Mouse (Mus musculus): Measurements from ENCODE around the gene Bcl9l. TPM values are rescaled to one million over a fixed set of nuclear protein-coding genes. Genes with fewer than 3 reads are reported as not detected.

Gene Bcl9l
- polyA plus RNA-seq, 1 experiment from 2014 or later: 12.6 TPM

GRCm38 (mm10) chr9:44523686-44524085 is 41.1 kb downstream of the Bcl9l start:
- 83% methylated on average over 5 of the region's 5 CpGs for WGBS
- no peak overlapping the region for H3K9ac ChIP-seq (replicated peaks; ENCODE audit: low read length)

GRCm38 (mm10) chr9:44524235-44524826 is 41.7 kb downstream of the Bcl9l start:
- H3K27me3 ChIP-seq (ENCODE audit: control insufficient read depth, insufficient read depth, low read length): no peaks in the 10 kb centered on the region

More at GRCm38 (mm10) chr9:44523686-44524085, 41.1 kb downstream of the Bcl9l start:
- H3K9me3 ChIP-seq (ENCODE audit: control insufficient read depth, low read length): no peaks in the 10 kb centered on the region
- H3K4me1 ChIP-seq (ENCODE audit: control insufficient read depth, insufficient read depth, low read length): no peaks in the 10 kb centered on the region
- no peaks in the 10 kb centered on the region for H3K27me3 ChIP-seq (ENCODE audit: control insufficient read depth, insufficient read depth, low read length)
- H3K4me2 ChIP-seq (ENCODE audit: low read length): no peak overlapping the region
- no peak overlapping the region for H3K27ac ChIP-seq (replicated peaks; ENCODE audit: low read depth, low read length)
- no peak overlapping the region for H3K4me3 ChIP-seq (replicated peaks; ENCODE audit: low read depth, low read length)
- H3K36me3 ChIP-seq (ENCODE audit: control insufficient read depth, insufficient read depth, low read length): no peaks in the 10 kb centered on the region
- ATAC-seq (ENCODE audit: low FRiP score, low TSS enrichment): no peak
- no peak for DNase-seq

DNA sequence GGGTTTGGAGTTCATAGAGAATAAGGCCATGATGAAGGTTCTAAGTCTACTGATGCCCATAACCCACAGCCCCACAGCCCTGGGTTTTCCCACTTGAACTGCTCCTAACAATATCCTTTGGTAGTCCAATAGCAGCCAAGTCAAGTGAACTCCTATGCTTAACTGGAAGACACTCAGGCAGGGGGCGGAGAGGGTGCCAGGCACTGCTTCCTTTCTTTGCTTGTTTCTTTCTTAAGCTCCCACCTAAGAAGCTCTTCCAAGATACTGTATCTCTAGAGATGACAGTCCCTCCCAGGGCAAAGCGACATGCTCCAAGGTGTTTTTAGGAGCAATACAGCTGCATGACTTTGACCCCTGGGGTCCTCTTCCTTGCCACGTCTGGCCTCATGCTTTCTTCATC is 42.4 kb downstream of the Bcl9l start:
- no peak overlapping the region for H3K27ac ChIP-seq (replicated peaks; ENCODE audit: low read depth, low read length)
- H3K36me3 ChIP-seq (ENCODE audit: control insufficient read depth, insufficient read depth, low read length): no peaks in the 10 kb centered on the region
- no peak overlapping the region for H3K9ac ChIP-seq (replicated peaks; ENCODE audit: low read length)
- no peaks in the 10 kb centered on the region for H3K4me1 ChIP-seq (ENCODE audit: control insufficient read depth, insufficient read depth, low read length)
- H3K9me3 ChIP-seq (ENCODE audit: control insufficient read depth, low read length): no peaks in the 10 kb centered on the region
- H3K4me2 ChIP-seq (ENCODE audit: low read length): no peak overlapping the region
- H3K4me3 ChIP-seq (replicated peaks; ENCODE audit: low read depth, low read length): no peak overlapping the region
- H3K27me3 ChIP-seq (ENCODE audit: control insufficient read depth, insufficient read depth, low read length): no peaks in the 10 kb centered on the region
- DNase-seq: no peak
- ATAC-seq (ENCODE audit: low FRiP score, low TSS enrichment): no peak
- WGBS: 82% methylated on average over 3 of the region's 3 CpGs

More at GRCm38 (mm10) chr9:44524235-44524826, 41.7 kb downstream of the Bcl9l start:
- Histone ChIP-seq H3K4me1 (ENCODE audit: control insufficient read depth, insufficient read depth, low read length) (no peaks in the 10 kb centered on the region), H3K9me3 (ENCODE audit: control insufficient read depth, low read length) (no peaks in the 10 kb centered on the region), H3K36me3 (ENCODE audit: control insufficient read depth, insufficient read depth, low read length) (no peaks in the 10 kb centered on the region), H3K9ac (replicated peaks; ENCODE audit: low read length) (no peak overlapping the region), H3K4me3 (replicated peaks; ENCODE audit: low read depth, low read length) (no peak overlapping the region), H3K27ac (replicated peaks; ENCODE audit: low read depth, low read length) (no peak overlapping the region), H3K4me2 (ENCODE audit: low read length) (no peak overlapping the region)
- WGBS: 75% methylated on average over 5 of the region's 5 CpGs
- DNase-seq (no peak), ATAC-seq (ENCODE audit: low FRiP score, low TSS enrichment) (no peak)

GRCm38 (mm10) chr9:44525589-44525988 is 43.0 kb downstream of the Bcl9l start:
- ATAC-seq (ENCODE audit: low FRiP score, low TSS enrichment) (no peak), DNase-seq (no peak)
- Histone ChIP-seq H3K4me1 (ENCODE audit: control insufficient read depth, insufficient read depth, low read length) (no peaks in the 10 kb centered on the region), H3K4me3 (replicated peaks; ENCODE audit: low read depth, low read length) (no peak overlapping the region), H3K9ac (replicated peaks; ENCODE audit: low read length) (no peak overlapping the region), H3K9me3 (ENCODE audit: control insufficient read depth, low read length) (no peaks in the 10 kb centered on the region), H3K27ac (replicated peaks; ENCODE audit: low read depth, low read length) (no peak overlapping the region), H3K36me3 (ENCODE audit: control insufficient read depth, insufficient read depth, low read length) (no peaks in the 10 kb centered on the region), H3K27me3 (ENCODE audit: control insufficient read depth, insufficient read depth, low read length) (no peaks in the 10 kb centered on the region), H3K4me2 (ENCODE audit: low read length) (no peak overlapping the region)
- 91% methylated on average over 8 of the region's 8 CpGs for WGBS

- 66% methylated on average over 9 of the region's 9 CpGs for WGBS
- no peak for ATAC-seq (ENCODE audit: low FRiP score, low TSS enrichment)
- no peak overlapping the region for H3K9ac ChIP-seq (replicated peaks; ENCODE audit: low read length)
- no peak overlapping the region for H3K27ac ChIP-seq (replicated peaks; ENCODE audit: low read depth, low read length)
- H3K4me3 ChIP-seq (replicated peaks; ENCODE audit: low read depth, low read length): no peak overlapping the region
- no peaks in the 10 kb centered on the region for H3K4me1 ChIP-seq (ENCODE audit: control insufficient read depth, insufficient read depth, low read length)
- no peaks in the 10 kb centered on the region for H3K9me3 ChIP-seq (ENCODE audit: control insufficient read depth, low read length)
- H3K4me2 ChIP-seq (ENCODE audit: low read length): no peak overlapping the region
- H3K36me3 ChIP-seq (ENCODE audit: control insufficient read depth, insufficient read depth, low read length): no peaks in the 10 kb centered on the region
- no peaks in the 10 kb centered on the region for H3K27me3 ChIP-seq (ENCODE audit: control insufficient read depth, insufficient read depth, low read length)
- DNase-seq: no peak
These were observed 43.9 kb downstream of the Bcl9l start for GRCm38 (mm10) chr9:44526337-44527112.

GRCm38 (mm10) chr9:44528340-44528739 is 45.7 kb downstream of the Bcl9l start:
- Histone ChIP-seq H3K9me3 (ENCODE audit: control insufficient read depth, low read length) (no peaks in the 10 kb centered on the region), H3K4me3 (replicated peaks; ENCODE audit: low read depth, low read length) (no peak overlapping the region), H3K27ac (replicated peaks; ENCODE audit: low read depth, low read length) (no peak overlapping the region), H3K4me1 (ENCODE audit: control insufficient read depth, insufficient read depth, low read length) (no peaks in the 10 kb centered on the region), H3K9ac (replicated peaks; ENCODE audit: low read length) (no peak overlapping the region), H3K4me2 (ENCODE audit: low read length) (no peak overlapping the region), H3K36me3 (ENCODE audit: control insufficient read depth, insufficient read depth, low read length) (no peaks in the 10 kb centered on the region), H3K27me3 (ENCODE audit: control insufficient read depth, insufficient read depth, low read length) (no peaks in the 10 kb centered on the region)
- 89% methylated on average over 8 of the region's 8 CpGs for WGBS
- ATAC-seq (ENCODE audit: low FRiP score, low TSS enrichment) (no peak), DNase-seq (no peak)

GRCm38 (mm10) chr9:44532991-44533580 is 50.5 kb downstream of the Bcl9l start:
- ATAC-seq (ENCODE audit: low FRiP score, low TSS enrichment) (no peak), DNase-seq (no peak)
- no peaks in the 10 kb centered on the region for H3K36me3 ChIP-seq (ENCODE audit: control insufficient read depth, insufficient read depth, low read length)
- H3K4me3 ChIP-seq (replicated peaks; ENCODE audit: low read depth, low read length): no peak overlapping the region
- no peak overlapping the region for H3K9ac ChIP-seq (replicated peaks; ENCODE audit: low read length)
- H3K9me3 ChIP-seq (ENCODE audit: control insufficient read depth, low read length): no peaks in the 10 kb centered on the region
- no peak overlapping the region for H3K27ac ChIP-seq (replicated peaks; ENCODE audit: low read depth, low read length)
- H3K27me3 ChIP-seq (ENCODE audit: control insufficient read depth, insufficient read depth, low read length): no peaks in the 10 kb centered on the region
- H3K4me1 ChIP-seq (ENCODE audit: control insufficient read depth, insufficient read depth, low read length): no peaks in the 10 kb centered on the region
- WGBS: 86% methylated on average over 6 of the region's 6 CpGs
- no peak overlapping the region for H3K4me2 ChIP-seq (ENCODE audit: low read length)

DNA sequence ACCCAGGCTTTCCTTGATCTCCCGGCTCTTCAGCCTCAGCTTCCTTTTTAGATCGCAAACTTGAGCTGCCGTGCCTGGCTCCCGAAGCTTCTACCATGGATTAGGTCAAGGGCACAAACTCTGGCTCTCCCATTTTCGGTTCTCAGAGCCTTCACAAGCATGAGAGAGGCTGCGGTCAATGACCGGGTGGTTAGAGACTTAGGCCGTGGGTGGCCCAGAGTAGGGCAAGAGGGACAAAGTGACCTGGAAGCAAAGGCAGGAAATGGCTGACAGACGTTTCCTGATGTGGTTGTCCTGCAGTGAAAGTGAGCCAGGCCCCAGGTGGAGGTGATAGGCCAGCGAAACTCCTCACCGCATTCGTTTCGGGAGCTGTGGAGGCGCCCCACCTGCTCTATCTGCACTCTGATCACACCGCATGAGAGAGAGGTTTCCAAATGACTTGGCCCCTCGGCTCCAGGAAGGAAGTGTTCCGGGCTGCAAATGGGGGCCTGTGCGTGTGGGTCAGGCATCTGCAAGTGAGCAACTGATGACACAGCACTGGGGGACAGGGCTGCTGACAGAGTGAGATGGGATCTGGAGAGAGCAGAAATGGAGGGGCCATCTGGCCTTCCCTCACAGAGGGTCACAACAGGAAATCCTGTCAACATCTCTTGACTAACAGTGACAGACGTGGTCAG is 55.1 kb downstream of the Bcl9l start:
- Histone ChIP-seq H3K4me2 (ENCODE audit: low read length) (no peak overlapping the region), H3K27ac (replicated peaks; ENCODE audit: low read depth, low read length) (no peak overlapping the region), H3K4me1 (ENCODE audit: control insufficient read depth, insufficient read depth, low read length) (no peaks in the 10 kb centered on the region), H3K9me3 (ENCODE audit: control insufficient read depth, low read length) (no peaks in the 10 kb centered on the region), H3K36me3 (ENCODE audit: control insufficient read depth, insufficient read depth, low read length) (no peaks in the 10 kb centered on the region), H3K9ac (replicated peaks; ENCODE audit: low read length) (no peak overlapping the region), H3K4me3 (replicated peaks; ENCODE audit: low read depth, low read length) (no peak overlapping the region), H3K27me3 (ENCODE audit: control insufficient read depth, insufficient read depth, low read length) (no peaks in the 10 kb centered on the region)
- no peak for ATAC-seq (ENCODE audit: low FRiP score, low TSS enrichment)
- no peak for DNase-seq
- 86% methylated on average over 19 of the region's 19 CpGs for WGBS
